Mouse (Mus musculus) spleen, adult 2 months (tissue): Measurements from ENCODE around the gene Vash1.

Experiments
- CTCF ChIP-seq: fragments of 200-500 bp; IDR thresholded peaks from 2 replicates; pipeline ENCODE4 v1.5.1; 2011; ENCODE audit warnings: mild to moderate bottlenecking, inconsistent platforms; ENCODE audit not compliant: insufficient read depth, insufficient read length, insufficient replicate concordance; ENCODE audit errors: extremely low read depth
- POLR2A ChIP-seq: fragments of 200-500 bp; IDR thresholded peaks from 2 replicates; pipeline ENCODE4 v1.6.1; 2011; ENCODE audit warnings: low read depth, low read length, inconsistent platforms

DNA sequence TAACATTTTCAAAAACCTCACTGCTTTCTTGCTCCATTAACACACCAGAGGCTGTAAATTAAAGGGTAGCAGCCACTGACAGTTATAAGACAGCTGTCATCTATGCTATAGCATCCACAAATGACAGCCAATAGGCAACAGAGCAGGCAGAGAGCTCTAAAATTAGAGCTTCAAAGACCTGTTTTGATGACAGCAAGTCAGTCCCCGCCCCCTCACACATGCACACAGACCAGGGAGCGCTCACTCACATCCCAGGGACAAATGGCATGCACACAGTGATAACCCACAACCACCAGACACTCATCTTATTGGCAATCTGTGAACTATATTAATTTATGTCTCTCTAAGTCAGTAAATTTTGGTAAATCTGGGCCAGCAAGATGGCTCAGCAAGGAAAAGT lies 45.8 kb downstream of the Vash1 start:
- TF ChIP-seq POLR2A (no peak), CTCF (no peak)
